Mouse (Mus musculus) liver, adult 2 months (tissue): ENCODE measurements around the gene Krtap27-1. TPM values are rescaled to one million over a fixed set of nuclear protein-coding genes. Genes with fewer than 3 reads are reported as not detected.

ENCODE experiments used
- DNase-seq: peaks from one replicate; pipeline ENCODE4 v3.0.0-alpha.2; 2011; ENCODE audit warnings: low read depth, low spot score; ENCODE audit errors: extremely low read depth
- H3K27ac ChIP-seq: fragments of 200-500 bp; replicated peaks from 2 replicates; pipeline ENCODE4 v1.5.1; 2012; ENCODE audit warnings: low read depth, mild to moderate bottlenecking, control low read depth, inconsistent platforms, low read length; ENCODE audit not compliant: insufficient read depth
- H3K27me3 ChIP-seq: fragments of 200-500 bp; 2 replicates; pipeline ENCODE4 v1.6.1; 2012; ENCODE audit warnings: mild to moderate bottlenecking, moderate library complexity, low read length, inconsistent platforms; ENCODE audit not compliant: control insufficient read depth, insufficient read depth
- H3K36me3 ChIP-seq: fragments of 200-500 bp; 2 replicates; pipeline ENCODE4 v1.6.1; 2012; ENCODE audit warnings: low read length, inconsistent platforms; ENCODE audit not compliant: control insufficient read depth, insufficient read depth
- H3K4me1 ChIP-seq: fragments of 200-500 bp; 2 replicates; pipeline ENCODE4 v1.6.1; 2011; ENCODE audit warnings: low read length; ENCODE audit not compliant: control insufficient read depth, insufficient read depth
- H3K4me3 ChIP-seq: fragments of 200-500 bp; 2 replicates; pipeline ENCODE4 v1.5.1; 2011; ENCODE audit warnings: low read depth, mild to moderate bottlenecking, control low read depth, low read length, moderate library complexity; ENCODE audit not compliant: insufficient read depth
- H3K79me2 ChIP-seq: fragments of 200-500 bp; 2 replicates; pipeline ENCODE4 v1.6.1; 2012; ENCODE audit warnings: inconsistent platforms, mild to moderate bottlenecking, low read length, moderate library complexity; ENCODE audit not compliant: control insufficient read depth, insufficient read depth
- H3K9ac ChIP-seq: fragments of 200-500 bp; 2 replicates; pipeline ENCODE4 v1.6.1; 2012; ENCODE audit warnings: low read depth, mild to moderate bottlenecking, control low read depth, inconsistent platforms, low read length
- CTCF ChIP-seq: fragments of 200-500 bp; IDR thresholded peaks from 2 replicates; pipeline ENCODE4 v1.5.1; 2011; ENCODE audit warnings: low read depth, low read length, control low read depth
- POLR2A ChIP-seq: fragments of 200-500 bp; IDR thresholded peaks from 2 replicates; pipeline ENCODE4 v1.6.1; 2011; ENCODE audit warnings: low read length, control low read depth; ENCODE audit not compliant: insufficient read depth; ENCODE audit errors: extremely low read depth
- WGBS: fragments of 180-500 bp; shearing (Covaris S2); methylation state at CpG from one replicate; pipeline ENCODE4 v1.1.7; 2018; 5-methylcytosine and 5-hydroxymethylcytosine counted together
- polyA plus RNA-seq: library from polyadenylated mRNA; depleted of rRNA; stranded (reverse); fragments of >200 nt; gene quantifications from 2 replicates; pipeline ENCODE4 v1.2.3, GENCODE M21; 2012; rRNA removed
- total RNA-seq: library from RNA; depleted of rRNA; stranded (reverse); fragments of >200 nt; gene quantifications from 2 replicates; pipeline ENCODE4 v1.2.3, GENCODE M21; 2014; rRNA removed

Gene Krtap27-1
- total RNA-seq (not detected in 2 replicates), polyA plus RNA-seq (not detected in 2 replicates)

- TF ChIP-seq POLR2A: no peak
- TF ChIP-seq CTCF: no peak
- WGBS: 88% methylated on average over 4 of the region's 4 CpGs
Measured at GRCm38 (mm10) chr16:88671571-88671970, at the start of gene Krtap27-1. Krtap27-1 (minus strand) TSS chr16:88671671.

GRCm38 (mm10) chr16:88720031-88720430, 48.6 kb upstream of the Krtap27-1 start:
- H3K79me2 ChIP-seq: no peaks in the 10 kb centered on the region
- 38% methylated on average over 1 of the region's 1 CpGs for WGBS
- H3K27ac ChIP-seq: no peak overlapping the region
- no peak overlapping the region for H3K9ac ChIP-seq
- no peaks in the 10 kb centered on the region for H3K36me3 ChIP-seq
- no peak for TF ChIP-seq POLR2A
- TF ChIP-seq CTCF: no peak
- no peak for DNase-seq
- no peaks in the 10 kb centered on the region for H3K27me3 ChIP-seq
- no peak overlapping the region for H3K4me3 ChIP-seq
- H3K4me1 ChIP-seq: no peaks in the 10 kb centered on the region

More at GRCm38 (mm10) chr16:88671571-88671970, at the start of gene Krtap27-1:
- no peaks in the 10 kb centered on the region for H3K4me1 ChIP-seq
- no peak for DNase-seq
- H3K9ac ChIP-seq: no peak within 1 kb of the TSS
- H3K27ac ChIP-seq: no peak within 1 kb of the TSS
- no peak within 1 kb of the TSS for H3K4me3 ChIP-seq
- H3K36me3 ChIP-seq: no peaks in the 10 kb centered on the region
- no peaks in the 10 kb centered on the region for H3K79me2 ChIP-seq
- no peaks in the 10 kb centered on the region for H3K27me3 ChIP-seq

GRCm38 (mm10) chr16:88716549-88716948, 45.1 kb upstream of the Krtap27-1 start:
- Histone ChIP-seq H3K27ac (no peak overlapping the region), H3K4me1 (no peaks in the 10 kb centered on the region), H3K4me3 (no peak overlapping the region), H3K9ac (no peak overlapping the region), H3K27me3 (no peaks in the 10 kb centered on the region), H3K36me3 (no peaks in the 10 kb centered on the region), H3K79me2 (no peaks in the 10 kb centered on the region)
- no peak for DNase-seq
- TF ChIP-seq CTCF: no peak
- no peak for TF ChIP-seq POLR2A

- Histone ChIP-seq H3K4me3 (no peak overlapping the region), H3K9ac (peak overlapping the region; percentile 19; the same call in 1 of the 2 replicates), H3K79me2 (no peaks in the 10 kb centered on the region), H3K27ac (no peak overlapping the region), H3K36me3 (no peaks in the 10 kb centered on the region), H3K4me1 (peaks cover 7% of the 10 kb centered on the region; the same call in 1 of the 2 replicates), H3K27me3 (no peaks in the 10 kb centered on the region)
- DNase-seq: peak; percentile 53
- TF ChIP-seq CTCF (peak; percentile 57; the same call in 1 of the 2 replicates), POLR2A (no peak)
- WGBS: 36% methylated on average over 6 of the region's 6 CpGs
Measured at GRCm38 (mm10) chr16:88711245-88711644, 39.8 kb upstream of the Krtap27-1 start.

GRCm38 (mm10) chr16:88710757-88711156, 39.3 kb upstream of the Krtap27-1 start:
- no peaks in the 10 kb centered on the region for H3K79me2 ChIP-seq
- H3K27ac ChIP-seq: no peak overlapping the region
- DNase-seq: peak; percentile 86
- WGBS: 12% methylated on average over 4 of the region's 4 CpGs
- H3K9ac ChIP-seq: peak overlapping the region; percentile 19; the same call in 1 of the 2 replicates
- TF ChIP-seq POLR2A: no peak
- TF ChIP-seq CTCF: no peak
- peaks cover 7% of the 10 kb centered on the region; the same call in 1 of the 2 replicates for H3K4me1 ChIP-seq
- no peaks in the 10 kb centered on the region for H3K36me3 ChIP-seq
- no peaks in the 10 kb centered on the region for H3K27me3 ChIP-seq
- no peak overlapping the region for H3K4me3 ChIP-seq

- H3K4me1 ChIP-seq: peaks cover 7% of the 10 kb centered on the region; the same call in 1 of the 2 replicates
- DNase-seq: no peak
- no peak within 1 kb of the TSS for H3K9ac ChIP-seq
- H3K79me2 ChIP-seq: no peaks in the 10 kb centered on the region
- no peaks in the 10 kb centered on the region for H3K36me3 ChIP-seq
- no peak for TF ChIP-seq CTCF
- no peak for TF ChIP-seq POLR2A
- H3K4me3 ChIP-seq: no peak within 1 kb of the TSS
- 92% methylated on average over 10 of the region's 10 CpGs for WGBS
- H3K27ac ChIP-seq: no peak within 1 kb of the TSS
- H3K27me3 ChIP-seq: no peaks in the 10 kb centered on the region
Measured at GRCm38 (mm10) chr16:88707496-88708012, 36.1 kb upstream of the Krtap27-1 start, which contains the start of gene 2310061N02Rik. 2310061N02Rik (minus strand) TSS chr16:88707962.
